Mouse (Mus musculus) heart, embryonic 15.5 days (tissue): ENCODE results near the gene Osbpl11. TPM values are rescaled to one million over a fixed set of nuclear protein-coding genes. Genes with fewer than 3 reads are reported as not detected.
"Not testable (repeated sequence)": the region's sequence is repeated elsewhere in the genome, so short reads cannot be mapped to it uniquely, and the experiment has no call there.

Source experiments
- ATAC-seq: fragments of 200-750 bp; cut with Nextera tagmentation; replicated peaks from 2 replicates; pipeline ENCODE4 v1.8.0; 2017; ENCODE audit warnings: low read depth, moderate TSS enrichment; ENCODE audit not compliant: insufficient number of reproducible peaks, insufficient read depth, low FRiP score
- H3K27ac ChIP-seq: fragments of 300-500 bp; sonication (generic); 2 replicates; pipeline ENCODE4 v1.5.1; 2015; ENCODE audit warnings: mild to moderate bottlenecking, inconsistent platforms
- H3K27me3 ChIP-seq: fragments of 300-500 bp; sonication (generic); 2 replicates; pipeline ENCODE4 v1.6.1; 2015; ENCODE audit warnings: inconsistent platforms
- H3K36me3 ChIP-seq: fragments of 300-500 bp; sonication (generic); 2 replicates; pipeline ENCODE4 v1.6.1; 2015; ENCODE audit warnings: mild to moderate bottlenecking, inconsistent platforms
- H3K4me1 ChIP-seq: fragments of 300-500 bp; sonication (generic); replicated peaks from 2 replicates; pipeline ENCODE4 v1.6.1; 2015; ENCODE audit warnings: inconsistent platforms
- H3K4me2 ChIP-seq: fragments of 300-500 bp; sonication (generic); 2 replicates; pipeline ENCODE4 v1.6.1; 2015; ENCODE audit warnings: inconsistent platforms, mild to moderate bottlenecking, moderate library complexity
- H3K4me3 ChIP-seq: fragments of 300-500 bp; sonication (generic); 2 replicates; pipeline ENCODE4 v1.5.1; 2015; ENCODE audit warnings: mild to moderate bottlenecking, inconsistent platforms
- H3K9ac ChIP-seq: fragments of 300-500 bp; sonication (generic); 2 replicates; pipeline ENCODE4 v1.6.1; 2015; ENCODE audit warnings: mild to moderate bottlenecking, inconsistent platforms
- H3K9me3 ChIP-seq: fragments of 300-500 bp; sonication (generic); replicated peaks from 2 replicates; pipeline ENCODE4 v1.6.1; 2016; ENCODE audit warnings: inconsistent platforms
- WGBS: fragments of 180-500 bp; shearing (Covaris S2); methylation state at CpG from one replicate; pipeline ENCODE4 v1.1.7; 2015; ENCODE audit warnings: mixed read lengths; 5-methylcytosine and 5-hydroxymethylcytosine counted together
- polyA plus RNA-seq: library from polyadenylated mRNA; unstranded; fragments of >200 nt; fragmentation: Nextera tagmentation; extraction: Ambion mirVana; gene quantifications from 2 replicates; pipeline ENCODE4 v1.2.1, GENCODE M21; 2015

Gene Osbpl11
- polyA plus RNA-seq, 1 experiment from 2014 or later, result 14.2 TPM

DNA sequence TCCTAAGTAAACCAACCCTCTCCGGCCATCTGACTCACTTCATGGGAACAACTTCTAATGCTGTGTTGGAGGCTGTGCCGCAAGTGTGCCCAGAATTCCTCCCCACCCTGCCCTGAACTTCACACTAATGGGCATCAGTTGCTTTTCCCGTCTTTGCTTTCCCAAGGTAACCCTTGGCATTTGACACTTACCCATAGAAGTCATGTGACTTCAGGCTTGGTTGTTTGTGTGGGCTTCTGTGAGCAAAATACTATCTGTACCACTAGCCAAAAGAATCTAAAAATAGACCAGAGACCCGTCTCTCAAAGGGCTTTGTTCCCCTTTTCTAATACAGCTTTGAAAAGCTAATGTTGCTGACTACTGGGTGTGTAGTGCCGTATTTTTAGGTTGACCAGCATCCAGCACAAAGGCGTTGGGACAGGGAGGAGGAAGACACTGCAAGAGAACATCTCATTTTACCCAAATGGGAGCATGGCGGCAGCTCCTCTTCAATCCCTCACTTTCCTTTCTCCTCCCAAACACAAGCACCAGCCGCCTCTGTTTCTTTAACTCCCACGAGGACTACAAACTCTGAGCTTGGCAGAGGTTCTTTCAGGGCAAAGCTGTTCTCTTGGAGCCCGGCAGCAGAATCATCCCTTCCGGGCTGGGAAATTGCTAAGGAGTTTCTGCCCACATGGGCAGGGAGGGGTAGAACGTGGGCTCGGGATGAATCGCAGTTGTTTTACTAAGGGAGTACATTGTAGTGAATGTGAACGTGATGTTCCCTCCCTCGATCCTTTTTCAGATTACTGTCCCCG lies 6.4 kb upstream of the Osbpl11 start:
- Histone ChIP-seq H3K9me3 (no peaks in the 10 kb centered on the region), H3K4me3 (0 out of 2 replicates have a peak overlapping the region, but pooled peaks have one; percentile 9), H3K27ac (peak overlapping the region; percentile 57), H3K4me1 (peaks cover 8% of the 10 kb centered on the region), H3K27me3 (no peaks in the 10 kb centered on the region), H3K36me3 (no peaks in the 10 kb centered on the region), H3K9ac (no peak overlapping the region), H3K4me2 (peak overlapping the region; percentile 48)
- WGBS, result 48% methylated on average over 17 of the region's 17 CpGs
- no peak for ATAC-seq

DNA sequence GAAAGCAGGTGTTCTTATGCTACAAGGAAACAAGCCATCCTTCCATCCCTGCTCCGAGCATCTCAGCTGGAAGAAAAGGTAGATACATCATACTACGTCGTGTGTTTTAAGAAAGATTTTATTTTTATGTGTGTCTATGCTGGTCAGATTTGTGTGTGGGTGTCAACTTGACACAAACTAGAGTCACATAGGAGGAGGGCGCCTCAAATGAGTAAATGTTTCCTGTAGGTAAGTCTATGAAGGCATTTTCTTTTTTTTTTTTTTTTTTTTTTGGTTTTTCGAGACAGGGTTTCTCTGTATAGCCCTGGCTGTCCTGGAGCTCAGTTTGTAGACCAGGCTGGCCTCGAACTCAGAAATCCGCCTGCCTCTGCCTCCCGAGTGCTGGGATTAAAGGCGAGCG lies 5.6 kb upstream of the Osbpl11 start:
- not testable (repeated sequence) for H3K4me1 ChIP-seq, H3K9ac ChIP-seq, H3K36me3 ChIP-seq, H3K27ac ChIP-seq, H3K4me2 ChIP-seq, H3K9me3 ChIP-seq, H3K27me3 ChIP-seq, H3K4me3 ChIP-seq, ATAC-seq
- WGBS, result 91% methylated on average over 9 of the region's 10 CpGs

DNA sequence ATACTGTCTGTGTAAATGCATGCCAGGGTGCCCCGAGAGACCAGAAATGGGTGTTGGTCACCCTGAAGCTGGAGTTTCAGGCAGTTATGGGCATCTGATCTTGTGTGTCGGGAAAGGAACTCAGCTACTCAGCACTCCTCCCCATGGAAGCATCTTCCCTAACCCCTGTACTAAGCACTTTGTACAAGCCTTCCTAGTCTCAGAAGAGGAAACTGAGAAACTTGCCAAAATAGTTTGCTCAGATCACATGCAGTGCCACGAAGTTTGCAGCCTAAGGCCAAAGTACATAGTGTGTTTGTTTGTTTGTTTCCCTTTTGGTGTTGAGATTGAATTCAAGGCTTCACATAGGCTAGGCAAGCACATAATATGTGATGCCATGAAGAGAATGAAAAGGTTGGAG lies 5.0 kb upstream of the Osbpl11 start:
- Histone ChIP-seq H3K4me2 (no peak overlapping the region), H3K36me3 (no peaks in the 10 kb centered on the region), H3K9ac (no peak overlapping the region), H3K4me3 (no peak overlapping the region), H3K4me1 (peaks cover 10% of the 10 kb centered on the region), H3K27me3 (no peaks in the 10 kb centered on the region), H3K27ac (no peak overlapping the region), H3K9me3 (no peaks in the 10 kb centered on the region)
- whole genome bisulfite sequencing, result 85% methylated on average over 3 of the region's 3 CpGs
- ATAC-seq, result no peak

DNA sequence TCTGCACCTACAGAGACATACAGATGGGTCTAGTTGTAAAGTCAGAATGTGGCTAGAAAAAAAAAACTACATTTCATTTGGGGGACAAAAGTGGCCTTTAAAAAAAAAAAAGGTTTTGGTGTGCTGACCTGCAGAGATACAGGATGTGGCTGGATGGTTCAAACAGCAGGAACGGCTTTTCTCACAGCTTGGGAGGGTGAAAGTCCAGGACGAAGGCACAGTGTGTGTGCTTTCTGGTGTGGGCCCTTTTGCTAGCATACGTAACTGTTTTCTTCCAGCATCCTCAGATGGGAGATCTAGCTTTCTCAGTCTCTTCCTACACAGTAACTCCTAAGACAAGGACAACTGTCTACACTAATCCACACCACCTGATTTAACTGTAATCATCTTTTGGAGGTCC lies 4.1 kb upstream of the Osbpl11 start:
- Histone ChIP-seq H3K9me3 (no peaks in the 10 kb centered on the region), H3K36me3 (no peaks in the 10 kb centered on the region), H3K4me1 (peaks cover 11% of the 10 kb centered on the region), H3K27ac (no peak overlapping the region), H3K27me3 (no peaks in the 10 kb centered on the region), H3K4me3 (no peak overlapping the region), H3K9ac (no peak overlapping the region), H3K4me2 (no peak overlapping the region)
- WGBS, result 76% methylated on average over 3 of the region's 3 CpGs
- no peak for ATAC-seq

DNA sequence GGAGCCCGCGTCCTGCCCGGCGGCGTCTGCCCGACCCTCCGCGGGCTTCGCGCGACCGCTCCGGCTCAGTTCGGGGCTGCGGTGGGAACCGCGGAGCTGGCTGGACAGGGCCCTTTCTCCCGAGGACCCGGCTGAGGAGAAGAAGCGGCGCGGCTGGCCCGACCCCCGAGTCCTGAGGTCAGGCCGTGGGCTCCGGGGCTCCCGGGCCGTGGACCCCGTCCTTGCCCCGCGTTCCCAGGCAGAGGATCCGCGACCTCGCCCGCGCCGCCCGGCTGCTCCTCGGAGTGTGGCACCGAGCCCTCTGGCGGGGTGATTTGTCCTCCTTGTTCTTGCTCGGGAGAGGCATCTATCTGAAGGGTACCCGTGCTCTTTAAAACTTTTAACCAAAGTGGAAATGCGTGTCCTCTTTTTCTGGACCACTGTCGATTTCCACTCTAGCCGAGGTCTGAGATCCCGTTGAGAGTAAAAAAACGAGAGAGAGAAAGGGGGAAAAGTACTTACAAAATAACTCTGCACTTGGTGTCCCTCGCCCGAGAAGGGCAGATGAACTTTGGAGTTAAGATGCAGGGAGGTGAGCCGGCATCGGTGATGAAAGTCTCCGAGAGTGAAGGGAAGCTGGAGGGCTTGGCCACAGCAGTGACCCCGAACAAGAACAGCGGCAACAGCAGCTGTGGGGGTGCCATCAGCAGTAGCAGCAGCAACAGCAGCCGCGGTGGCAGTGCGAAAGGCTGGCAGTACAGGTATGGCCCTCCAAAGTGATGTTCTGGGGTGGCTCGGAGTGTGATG lies 583 bp downstream of the Osbpl11 start:
- WGBS, result under 1% methylated on average over 59 of the region's 59 CpGs
- H3K9me3 ChIP-seq, result no peaks in the 10 kb centered on the region

DNA sequence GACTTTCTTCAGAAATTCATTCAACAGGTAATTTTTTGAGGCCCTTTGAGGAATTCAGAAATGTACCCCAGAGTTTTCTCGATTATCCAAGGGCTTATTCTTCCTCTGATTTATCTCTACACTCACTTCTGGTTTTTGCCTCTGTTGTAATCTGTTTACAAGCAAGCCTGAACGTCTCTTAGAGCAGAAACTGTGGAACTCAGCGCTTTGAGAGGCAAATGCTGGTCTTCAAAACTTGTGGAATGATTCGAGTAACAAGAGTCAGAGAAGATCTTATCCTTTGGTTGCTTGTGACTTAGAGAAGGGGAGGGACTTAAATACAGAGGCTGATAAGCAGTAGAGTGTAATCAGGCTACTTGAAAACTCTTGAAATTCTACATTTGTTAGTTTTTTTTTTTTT lies 1.3 kb downstream of the Osbpl11 start:
- H3K9me3 ChIP-seq, result no peaks in the 10 kb centered on the region
- H3K27me3 ChIP-seq, result no peaks in the 10 kb centered on the region
- WGBS, result 13% methylated on average over 4 of the region's 4 CpGs
- peak overlapping the region; percentile 96 for H3K9ac ChIP-seq
- H3K4me2 ChIP-seq, result peak overlapping the region; percentile 85
- peak overlapping the region; percentile 95; the same call in 1 of the 2 replicates for H3K27ac ChIP-seq
- no peaks in the 10 kb centered on the region for H3K36me3 ChIP-seq
- ATAC-seq, result no peak
- H3K4me3 ChIP-seq, result peak overlapping the region; percentile 99
- H3K4me1 ChIP-seq, result peaks cover 25% of the 10 kb centered on the region

More for the DNA sequence above, 583 bp downstream of the Osbpl11 start:
- Histone ChIP-seq H3K27me3 (no peaks in the 10 kb centered on the region), H3K4me2 (peak overlapping the region; percentile 85), H3K4me1 (peaks cover 25% of the 10 kb centered on the region), H3K9ac (peak overlapping the region; percentile 96), H3K36me3 (no peaks in the 10 kb centered on the region), H3K27ac (peak overlapping the region; percentile 95), H3K4me3 (peak overlapping the region; percentile 99)
- ATAC-seq, result peak; percentile 67

DNA sequence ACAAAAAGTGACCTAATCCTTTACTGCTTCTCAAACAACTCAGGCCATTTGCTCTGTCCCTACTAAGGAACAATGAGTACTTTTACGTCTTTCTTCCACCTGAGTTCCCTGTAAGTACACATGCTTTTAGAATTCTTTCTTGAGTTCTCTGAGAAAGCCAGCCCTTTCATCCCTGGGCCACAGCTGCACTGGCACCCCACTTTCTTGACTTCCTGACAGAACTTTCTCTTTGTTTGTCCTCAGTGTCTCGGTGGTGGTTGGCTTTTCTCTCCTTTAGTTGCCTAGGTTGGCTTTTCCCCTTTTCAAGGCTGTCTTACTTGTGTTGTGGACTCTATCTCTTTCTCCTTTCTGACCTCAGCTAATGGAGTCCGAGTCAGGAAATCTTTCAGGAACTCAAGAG lies 3.2 kb downstream of the Osbpl11 start:
- peaks cover 34% of the 10 kb centered on the region for H3K4me1 ChIP-seq
- no peaks in the 10 kb centered on the region for H3K36me3 ChIP-seq
- no peaks in the 10 kb centered on the region for H3K9me3 ChIP-seq
- H3K4me3 ChIP-seq, result no peak overlapping the region
- no peaks in the 10 kb centered on the region for H3K27me3 ChIP-seq
- 56% methylated on average over 3 of the region's 3 CpGs for WGBS
- no peak overlapping the region for H3K9ac ChIP-seq
- H3K27ac ChIP-seq, result no peak overlapping the region
- no peak for ATAC-seq
- H3K4me2 ChIP-seq, result no peak overlapping the region

DNA sequence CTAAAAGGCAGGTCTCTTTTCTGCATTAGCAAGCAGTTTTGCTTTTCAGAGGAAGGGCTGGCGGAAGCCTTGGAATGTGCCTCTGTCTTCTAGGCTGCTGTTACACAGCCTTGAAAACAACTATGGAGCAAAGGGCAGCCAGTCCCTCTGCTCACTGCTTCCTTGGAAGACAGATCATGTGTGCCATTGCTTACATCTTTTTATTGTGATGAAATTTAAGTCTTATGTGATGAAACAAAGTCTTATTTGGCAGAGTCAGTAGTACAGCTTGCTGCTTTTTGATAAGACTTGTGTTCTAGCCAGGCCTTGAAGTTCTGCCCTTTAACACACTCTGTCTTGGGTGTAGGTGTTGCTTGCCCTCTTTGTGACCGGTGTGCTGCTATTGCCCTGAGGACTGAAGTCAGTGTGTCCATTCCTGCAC lies 6.8 kb downstream of the Osbpl11 start:
- H3K4me3 ChIP-seq, result no peak overlapping the region
- 0 out of 2 replicates have a peak, but pooled peaks cover 8% of the 10 kb centered on the region for H3K36me3 ChIP-seq
- H3K4me2 ChIP-seq, result no peak overlapping the region
- H3K9ac ChIP-seq, result no peak overlapping the region
- H3K27me3 ChIP-seq, result no peaks in the 10 kb centered on the region
- peaks cover 30% of the 10 kb centered on the region for H3K4me1 ChIP-seq
- WGBS, result 63% methylated on average over 2 of the region's 2 CpGs
- H3K9me3 ChIP-seq, result no peaks in the 10 kb centered on the region
- no peak for ATAC-seq
- H3K27ac ChIP-seq, result peak overlapping the region; percentile 43; the same call in 1 of the 2 replicates

DNA sequence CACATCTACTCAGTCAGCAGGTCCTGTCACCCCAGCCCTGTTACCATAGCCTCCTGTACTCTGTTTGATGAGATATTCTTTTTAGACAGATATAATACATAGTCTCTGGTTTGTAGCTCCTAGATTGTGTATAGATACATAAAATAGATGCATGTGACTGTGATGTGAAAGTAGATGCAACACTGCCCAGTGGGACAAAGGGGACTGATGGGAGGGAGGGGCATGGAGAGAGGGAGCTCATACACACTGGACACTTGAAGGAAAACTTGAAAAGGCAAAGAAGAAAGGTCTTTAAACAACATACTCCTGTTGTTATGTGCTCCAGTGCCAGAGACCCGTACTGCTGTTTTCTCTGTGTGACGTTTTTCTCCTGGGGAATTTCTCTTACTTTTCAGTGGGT lies 7.4 kb downstream of the Osbpl11 start:
- H3K36me3 ChIP-seq, result 0 out of 2 replicates have a peak, but pooled peaks cover 8% of the 10 kb centered on the region
- H3K4me1 ChIP-seq, result peaks cover 25% of the 10 kb centered on the region
- no peak for ATAC-seq
- no peaks in the 10 kb centered on the region for H3K9me3 ChIP-seq
- 76% methylated on average over 2 of the region's 2 CpGs for WGBS
- no peaks in the 10 kb centered on the region for H3K27me3 ChIP-seq
- no peak overlapping the region for H3K4me3 ChIP-seq
- no peak overlapping the region for H3K9ac ChIP-seq
- H3K27ac ChIP-seq, result no peak overlapping the region
- H3K4me2 ChIP-seq, result no peak overlapping the region

DNA sequence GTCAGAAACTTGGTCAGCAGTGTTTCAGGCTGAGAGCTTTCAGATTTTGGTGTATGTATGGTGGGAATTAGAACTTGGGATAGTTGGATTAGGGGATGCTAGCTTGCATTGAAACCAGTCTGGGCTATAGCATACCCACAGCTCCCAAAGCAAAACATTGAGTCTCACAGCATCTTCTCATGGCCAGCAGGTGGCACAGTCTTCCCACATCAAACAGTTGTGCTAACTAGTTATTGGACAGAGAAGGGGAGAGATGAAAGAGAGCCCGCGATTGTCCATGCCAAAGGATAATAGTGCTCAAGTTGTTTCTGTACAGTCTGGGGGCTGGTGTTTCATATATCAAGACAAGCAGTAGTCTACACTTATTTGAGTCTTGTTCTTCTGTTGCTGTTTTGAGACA lies 8.8 kb downstream of the Osbpl11 start:
- Histone ChIP-seq H3K4me2 (no peak overlapping the region), H3K4me3 (no peak overlapping the region), H3K27me3 (no peaks in the 10 kb centered on the region), H3K9ac (no peak overlapping the region), H3K9me3 (no peaks in the 10 kb centered on the region), H3K4me1 (peaks cover 17% of the 10 kb centered on the region), H3K36me3 (0 out of 2 replicates have a peak, but pooled peaks cover 8% of the 10 kb centered on the region), H3K27ac (no peak overlapping the region)
- ATAC-seq, result no peak
- WGBS, result 35% methylated on average over 2 of the region's 2 CpGs

DNA sequence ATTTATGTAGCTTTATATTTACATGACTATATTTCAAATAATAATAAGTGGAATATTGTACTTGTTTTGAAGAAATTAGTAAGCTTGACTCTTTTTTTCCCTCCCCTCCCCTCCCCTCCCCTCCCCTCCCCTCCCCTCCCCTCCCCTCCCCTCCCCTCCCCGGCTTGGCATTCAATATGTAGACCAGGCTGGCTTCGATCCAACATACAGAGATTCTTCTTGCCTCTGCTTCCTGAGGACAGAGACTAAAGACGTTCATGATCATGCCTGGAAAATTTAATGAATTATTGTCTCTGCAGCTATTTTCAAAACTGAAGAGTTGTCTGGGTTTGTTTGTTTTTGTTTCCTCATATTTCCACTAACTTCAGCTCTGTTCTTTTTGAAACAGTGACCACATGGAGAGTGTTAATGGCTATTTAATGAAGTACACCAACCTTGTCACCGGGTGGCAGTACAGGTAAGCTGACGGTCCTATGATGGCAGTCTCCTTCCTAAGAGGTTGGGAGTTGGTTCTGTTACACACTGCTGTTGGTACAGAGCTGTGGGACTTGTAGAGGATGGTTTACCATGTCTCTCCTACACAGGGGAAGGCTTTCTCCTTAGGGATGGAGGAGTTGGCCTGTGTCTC lies 10.9 kb downstream of the Osbpl11 start:
- Histone ChIP-seq H3K4me3 (no peak overlapping the region), H3K4me1 (peaks cover 11% of the 10 kb centered on the region), H3K9ac (no peak overlapping the region), H3K36me3 (0 out of 2 replicates have a peak, but pooled peaks cover 8% of the 10 kb centered on the region), H3K27ac (no peak overlapping the region), H3K9me3 (no peaks in the 10 kb centered on the region), H3K4me2 (no peak overlapping the region), H3K27me3 (no peaks in the 10 kb centered on the region)
- WGBS, result 50% methylated on average over 4 of the region's 5 CpGs
- ATAC-seq, result no peak
